Mouse (Mus musculus) CD4-positive helper T cell, adult 2 months (primary cell): ENCODE results near the gene 4930426L09Rik.

Experiments used
- DNase-seq: peaks from one replicate; pipeline ENCODE4 v3.0.0-alpha.2; 2012; ENCODE audit warnings: low read depth, missing footprints, low spot score

4930426L09Rik gene

GRCm38 (mm10) chr2:19011443-19011842 lies 13.3 kb downstream of the 4930426L09Rik start:
- no peak for DNase-seq

GRCm38 (mm10) chr2:19016348-19016747 lies 18.2 kb downstream of the 4930426L09Rik start:
- DNase-seq = no peak

GRCm38 (mm10) chr2:19016839-19017238 lies 18.7 kb downstream of the 4930426L09Rik start:
- DNase-seq = no peak

- DNase-seq = no peak
Measured at GRCm38 (mm10) chr2:19018034-19018433, 19.9 kb downstream of the 4930426L09Rik start.

GRCm38 (mm10) chr2:19024807-19025206 lies 26.7 kb downstream of the 4930426L09Rik start:
- DNase-seq = no peak

DNA sequence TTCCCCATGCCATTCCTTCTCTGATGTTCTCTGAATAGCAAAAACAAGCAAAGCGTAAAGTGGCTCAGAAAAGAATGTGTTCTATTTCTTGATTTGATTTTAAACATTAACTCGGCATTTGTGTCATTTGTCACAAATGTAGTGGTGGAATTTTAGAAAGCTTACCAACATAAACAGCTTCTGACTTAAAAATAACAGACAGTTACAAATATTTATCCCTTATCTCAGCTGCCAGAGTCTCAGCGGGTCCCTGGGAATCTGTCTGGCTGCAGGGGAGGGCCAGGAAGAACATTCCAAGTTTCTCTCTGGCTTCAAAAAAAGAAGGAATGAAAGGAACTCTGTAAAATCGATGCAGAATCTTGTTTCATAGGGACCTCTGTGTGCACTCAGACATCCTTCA lies 39.3 kb downstream of the 4930426L09Rik start:
- DNase-seq = no peak

GRCm38 (mm10) chr2:19037907-19038570 lies 39.9 kb downstream of the 4930426L09Rik start:
- DNase-seq = peak; percentile 22

GRCm38 (mm10) chr2:19048225-19048624 lies 50.1 kb downstream of the 4930426L09Rik start:
- no peak for DNase-seq

- no peak for DNase-seq
Measured at GRCm38 (mm10) chr2:19049341-19049740, 51.2 kb downstream of the 4930426L09Rik start.
